Mouse (Mus musculus) heart, postnatal 0 days (tissue): ENCODE results near the gene Rfc3. TPM values are rescaled to one million over a fixed set of nuclear protein-coding genes. Genes with fewer than 3 reads are reported as not detected.
A peak's percentile ranks its signal among the peaks of the same experiment; 100 is the strongest.

Experiments
- ATAC-seq: fragments of 200-750 bp; cut with Nextera tagmentation; 2 replicates; pipeline ENCODE4 v1.8.0; 2017; ENCODE audit warnings: low read depth, moderate number of reproducible peaks, moderate library complexity; ENCODE audit not compliant: insufficient read depth
- DNase-seq: peaks from one replicate; pipeline ENCODE4 v3.0.0-alpha.2; 2016; ENCODE audit warnings: low spot score
- H3K27ac ChIP-seq: fragments of 300-500 bp; sonication (generic); 2 replicates; pipeline ENCODE4 v1.5.1; 2014; ENCODE audit warnings: low read depth, mild to moderate bottlenecking
- H3K27me3 ChIP-seq: fragments of 300-500 bp; sonication (generic); 2 replicates; pipeline ENCODE4 v1.6.1; 2014; ENCODE audit warnings: low read length, mixed read lengths; ENCODE audit not compliant: control insufficient read depth, insufficient read depth
- H3K36me3 ChIP-seq: fragments of 300-500 bp; sonication (generic); replicated peaks from 2 replicates; pipeline ENCODE4 v1.6.1; 2014; ENCODE audit warnings: low read length, mixed read lengths; ENCODE audit not compliant: control insufficient read depth, insufficient read depth
- H3K4me1 ChIP-seq: fragments of 300-500 bp; sonication (generic); 2 replicates; pipeline ENCODE4 v1.6.1; 2014; ENCODE audit warnings: antibody characterized with exemption; ENCODE audit not compliant: control insufficient read depth, insufficient read depth
- H3K4me2 ChIP-seq: fragments of 300-500 bp; sonication (generic); 2 replicates; pipeline ENCODE4 v1.6.1; 2014; ENCODE audit warnings: low read depth, mild to moderate bottlenecking, low read length, moderate library complexity
- H3K4me3 ChIP-seq: fragments of 300-500 bp; sonication (generic); 2 replicates; pipeline ENCODE4 v1.5.1; 2014; ENCODE audit warnings: low read depth, low read length
- H3K9ac ChIP-seq: fragments of 300-500 bp; sonication (generic); replicated peaks from 2 replicates; pipeline ENCODE4 v1.6.1; 2014; ENCODE audit warnings: low read depth, low read length, mixed read lengths
- H3K9me3 ChIP-seq: fragments of 300-500 bp; sonication (generic); replicated peaks from 2 replicates; pipeline ENCODE4 v1.6.1; 2016; ENCODE audit warnings: low read length; ENCODE audit not compliant: control insufficient read depth
- CTCF ChIP-seq: IDR thresholded peaks from 2 replicates; pipeline ENCODE4 v1.5.1; 2016; ENCODE audit warnings: antibody characterized with exemption, control low read depth, low read depth
- EP300 ChIP-seq: IDR thresholded peaks from 2 replicates; pipeline ENCODE4 v1.6.1; 2016; ENCODE audit warnings: antibody characterized with exemption, low read depth
- WGBS: fragments of 180-500 bp; shearing (Covaris S2); extraction: QIAGEN DNeasy Blood & Tissue Kit; methylation state at CpG from one replicate; pipeline ENCODE4 v1.1.7; 2014; 5-methylcytosine and 5-hydroxymethylcytosine counted together
- polyA plus RNA-seq: library from polyadenylated mRNA; unstranded; fragments of >200 nt; fragmentation: Nextera tagmentation; extraction: Ambion mirVana; gene quantifications from 2 replicates; pipeline ENCODE4 v1.2.1, GENCODE M21; 2015
- total RNA-seq: library from RNA; depleted of rRNA; stranded (reverse); fragments of >200 nt; gene quantifications from 2 replicates; pipeline ENCODE4 v1.2.3, GENCODE M21; 2014; ENCODE audit warnings: low replicate concordance; rRNA removed

Rfc3 gene
- total and polyA plus RNA-seq, 2 experiments from 2014 or later = 20.6 to 25.1 TPM

DNA sequence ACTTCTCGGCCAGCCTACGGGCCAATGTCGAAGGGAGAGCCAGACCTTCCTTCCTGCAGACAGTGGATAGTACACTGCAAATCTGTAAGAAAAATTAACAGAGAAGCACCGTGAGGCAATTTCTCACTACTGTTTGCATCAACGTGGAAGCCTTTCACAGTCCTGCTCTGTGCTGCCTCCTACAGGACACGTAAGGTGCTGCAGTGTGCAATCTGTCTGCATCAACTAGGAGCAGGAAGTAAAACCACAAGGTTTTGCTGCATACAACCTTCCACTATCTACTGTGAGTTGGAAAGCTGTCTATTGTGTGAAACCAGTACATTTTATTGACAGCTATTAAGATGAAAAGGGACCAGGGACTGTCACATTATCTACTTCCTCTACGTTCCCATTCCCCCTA, 6.2 kb downstream of the Rfc3 start:
- DNase-seq = no peak
- no peak overlapping the region for H3K9ac ChIP-seq
- WGBS = 93% methylated on average over 7 of the region's 7 CpGs
- no peak overlapping the region for H3K4me3 ChIP-seq
- H3K4me1 ChIP-seq = no peaks in the 10 kb centered on the region
- H3K9me3 ChIP-seq = no peaks in the 10 kb centered on the region
- H3K4me2 ChIP-seq = no peak overlapping the region
- H3K36me3 ChIP-seq = peaks cover 65% of the 10 kb centered on the region
- TF ChIP-seq CTCF (peak; percentile 47), EP300 (no peak)
- H3K27me3 ChIP-seq = no peaks in the 10 kb centered on the region
- ATAC-seq = no peak
- H3K27ac ChIP-seq = no peak overlapping the region

DNA sequence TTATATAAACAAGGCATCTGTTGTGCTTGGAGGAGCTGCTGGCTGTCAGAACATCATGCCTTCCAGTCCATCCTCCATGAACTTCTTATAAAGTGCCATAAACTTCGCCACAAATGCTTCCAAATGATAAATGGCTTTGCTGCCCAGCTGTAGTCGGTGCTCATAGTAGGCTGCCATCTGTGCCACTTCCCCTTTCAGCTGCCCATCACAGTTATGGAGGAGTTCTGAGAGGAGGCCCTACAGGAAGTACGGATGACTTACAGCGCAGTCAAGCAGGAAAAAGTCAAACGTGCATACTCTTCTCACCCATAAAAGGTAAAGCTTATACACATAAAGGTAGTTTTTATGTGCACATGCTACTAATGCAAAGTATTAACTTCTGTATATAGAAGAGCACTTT, 8.2 kb downstream of the Rfc3 start:
- Histone ChIP-seq H3K27ac (no peak overlapping the region), H3K4me1 (no peaks in the 10 kb centered on the region), H3K27me3 (no peaks in the 10 kb centered on the region), H3K4me3 (no peak overlapping the region), H3K4me2 (no peak overlapping the region), H3K9me3 (no peaks in the 10 kb centered on the region), H3K36me3 (peaks cover 58% of the 10 kb centered on the region), H3K9ac (no peak overlapping the region)
- WGBS = 77% methylated on average over 5 of the region's 5 CpGs
- DNase-seq (no peak), ATAC-seq (no peak)
- TF ChIP-seq CTCF (no peak), EP300 (no peak)

GRCm38 (mm10) chr5:151642102-151642501, 8.9 kb downstream of the Rfc3 start:
- H3K27ac ChIP-seq = no peak overlapping the region
- 88% methylated on average over 1 of the region's 1 CpGs for WGBS
- H3K4me2 ChIP-seq = no peak overlapping the region
- H3K4me3 ChIP-seq = no peak overlapping the region
- TF ChIP-seq EP300 = no peak
- no peak for TF ChIP-seq CTCF
- H3K36me3 ChIP-seq = peaks cover 51% of the 10 kb centered on the region
- no peaks in the 10 kb centered on the region for H3K27me3 ChIP-seq
- no peak for DNase-seq
- H3K9me3 ChIP-seq = no peaks in the 10 kb centered on the region
- ATAC-seq = no peak
- H3K9ac ChIP-seq = no peak overlapping the region
- no peaks in the 10 kb centered on the region for H3K4me1 ChIP-seq

- ATAC-seq = no peak
Observed at GRCm38 (mm10) chr5:151605921-151606320, 45.1 kb downstream of the Rfc3 start, which contains the start of gene Vmn2r18. Gene Vmn2r18, minus strand, starts transcription at chr5:151606021.

GRCm38 (mm10) chr5:151601696-151602095, 49.3 kb downstream of the Rfc3 start:
- H3K36me3 ChIP-seq = no peaks in the 10 kb centered on the region
- H3K4me3 ChIP-seq = no peak overlapping the region
- no peak for DNase-seq
- no peak for ATAC-seq
- TF ChIP-seq CTCF (no peak), EP300 (no peak)
- H3K4me1 ChIP-seq = no peaks in the 10 kb centered on the region
- H3K27me3 ChIP-seq = no peaks in the 10 kb centered on the region
- no peaks in the 10 kb centered on the region for H3K9me3 ChIP-seq
- no peak overlapping the region for H3K4me2 ChIP-seq
- H3K9ac ChIP-seq = no peak overlapping the region
- WGBS = 33% methylated on average over 1 of the region's 1 CpGs
- no peak overlapping the region for H3K27ac ChIP-seq

More at GRCm38 (mm10) chr5:151605921-151606320, 45.1 kb downstream of the Rfc3 start, which contains the start of gene Vmn2r18:
- no peaks in the 10 kb centered on the region for H3K4me1 ChIP-seq
- H3K9me3 ChIP-seq = no peaks in the 10 kb centered on the region
- no peak within 1 kb of the TSS for H3K27ac ChIP-seq
- no peaks in the 10 kb centered on the region for H3K27me3 ChIP-seq
- no peak within 1 kb of the TSS for H3K4me2 ChIP-seq
- no peak within 1 kb of the TSS for H3K4me3 ChIP-seq
- no peaks in the 10 kb centered on the region for H3K36me3 ChIP-seq
- H3K9ac ChIP-seq = no peak within 1 kb of the TSS
- 87% methylated on average over 3 of the region's 3 CpGs for WGBS
- DNase-seq = no peak
- TF ChIP-seq CTCF (no peak), EP300 (no peak)

Other genes with a start within 250 kb of the Rfc3 start
- gene Gm42906, start 223.1 kb downstream of the Rfc3 start, total RNA-seq = not detected in 2 replicates
- not detected in 2 replicates for gene Gm42906, start 223.1 kb downstream of the Rfc3 start, polyA plus RNA-seq
- not detected in 2 replicates for gene Vmn2r18, start 45.2 kb downstream of the Rfc3 start, total RNA-seq
- gene Vmn2r18, start 45.2 kb downstream of the Rfc3 start, polyA plus RNA-seq = not detected in 2 replicates